Mouse (Mus musculus) liver, adult (tissue): ENCODE data around the gene 1600002K03Rik.

ENCODE experiments used
- GATA4 ChIP-seq: IDR thresholded peaks from 2 replicates; pipeline ENCODE4 v1.6.1; 2014; ENCODE audit warnings: mild to moderate bottlenecking, low read length; ENCODE audit not compliant: insufficient replicate concordance

Gene 1600002K03Rik

DNA sequence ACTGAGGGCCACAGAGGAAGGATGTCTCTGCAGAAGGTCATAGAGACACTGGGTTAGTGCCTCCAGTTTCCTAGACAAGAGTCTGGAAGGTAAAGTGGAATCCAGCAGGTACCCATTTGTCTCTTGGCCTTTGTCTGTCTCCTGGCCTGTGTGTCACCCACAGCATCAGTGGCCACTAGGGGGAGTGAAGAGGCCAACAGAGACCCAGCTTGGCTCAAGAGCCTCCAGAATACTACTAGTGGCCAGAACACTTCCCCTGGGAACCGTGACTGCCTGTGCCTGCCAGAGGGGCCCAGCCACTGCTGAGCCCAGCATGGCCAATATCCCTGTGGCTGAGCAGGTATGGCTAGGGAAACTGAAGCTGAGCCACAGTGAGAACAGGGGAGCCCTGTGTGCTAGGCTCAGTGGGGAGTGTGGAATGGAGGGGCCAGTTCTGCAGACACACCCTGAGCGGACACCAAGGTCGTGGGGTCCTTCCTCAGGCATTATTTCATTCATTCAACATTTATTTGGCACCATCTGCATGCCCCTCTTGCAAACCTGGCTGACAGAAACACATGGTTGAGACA is 26.8 kb downstream of the 1600002K03Rik start:
- TF ChIP-seq GATA4: no peak

DNA sequence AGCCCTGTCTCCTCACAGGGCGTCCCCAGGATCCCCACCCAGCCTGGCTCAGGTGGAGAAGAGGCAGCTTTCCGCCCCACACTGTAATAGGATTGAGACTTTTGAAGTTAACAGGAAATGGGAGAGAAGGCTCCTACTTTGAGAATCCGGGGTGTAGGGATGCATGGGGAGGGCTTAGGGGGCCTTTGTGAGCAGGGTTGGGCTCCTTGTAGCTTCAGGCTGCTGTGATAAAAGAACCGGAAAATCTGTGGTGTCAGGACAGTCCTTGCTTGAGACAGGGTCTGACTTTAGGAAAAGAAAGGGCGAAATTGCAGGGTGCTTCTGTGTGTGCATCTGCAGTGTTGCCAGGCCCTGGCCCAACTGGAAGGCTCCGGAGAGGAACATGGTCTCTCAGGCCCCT is 27.7 kb downstream of the 1600002K03Rik start:
- no peak for TF ChIP-seq GATA4

DNA sequence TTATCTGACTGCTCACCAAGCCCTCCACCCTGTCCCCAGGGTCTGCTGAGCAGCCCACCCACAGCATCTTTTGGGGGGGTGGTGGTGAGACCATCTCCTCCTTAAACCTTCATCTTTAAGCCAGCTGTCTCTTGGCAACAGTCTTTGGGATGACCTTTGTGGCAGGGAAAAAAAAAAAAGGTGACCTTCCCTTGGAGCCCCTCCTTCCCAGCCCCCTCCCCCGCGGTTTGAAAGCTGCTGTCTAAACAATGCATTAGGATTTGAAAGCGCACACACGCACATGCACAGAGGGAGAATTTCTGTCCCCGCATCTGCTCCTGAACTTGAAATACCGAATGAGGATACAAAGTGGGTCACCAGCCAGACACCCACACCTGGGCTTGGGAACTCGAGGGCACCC is 31.3 kb downstream of the 1600002K03Rik start:
- TF ChIP-seq GATA4: no peak

DNA sequence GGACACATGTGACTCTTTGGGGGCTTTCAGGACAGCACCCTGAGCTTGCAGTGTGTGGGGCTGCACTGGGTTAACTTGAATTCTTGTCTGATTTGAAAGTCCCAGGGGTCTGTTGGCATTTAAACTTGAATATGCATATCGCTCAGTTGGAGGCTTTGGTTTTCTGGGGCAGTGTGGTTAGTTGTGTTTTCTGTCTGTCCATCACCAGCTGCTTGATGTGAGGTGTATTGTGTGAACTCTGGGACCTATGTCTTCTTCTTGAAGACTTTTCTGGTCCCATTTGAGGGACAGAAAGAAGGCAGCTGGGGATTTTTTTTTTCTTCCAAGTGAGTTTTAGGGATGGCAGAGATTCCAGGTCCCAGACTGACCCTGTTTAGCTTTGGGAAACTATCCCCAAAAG is 34.5 kb downstream of the 1600002K03Rik start:
- TF ChIP-seq GATA4: no peak

DNA sequence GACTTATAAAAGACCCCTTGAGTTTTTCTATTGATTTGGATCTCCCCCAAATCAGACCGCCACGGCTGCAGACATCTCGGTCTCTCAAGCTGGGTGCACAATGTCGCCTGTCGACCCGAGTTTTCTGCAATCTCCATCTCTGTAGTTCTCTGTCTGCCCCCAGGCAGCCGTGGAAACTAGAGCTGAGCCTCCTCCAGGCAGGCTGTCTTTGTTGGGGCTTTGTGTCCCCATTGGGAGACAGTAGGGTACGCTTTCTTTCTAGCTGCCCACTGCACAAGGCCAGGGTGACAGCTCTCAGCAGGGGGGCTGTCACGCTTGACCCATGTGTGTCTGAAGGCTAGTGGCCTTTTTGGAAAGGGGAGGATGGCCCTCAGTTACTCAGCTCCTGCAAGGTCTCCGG is 34.9 kb downstream of the 1600002K03Rik start:
- TF ChIP-seq GATA4: no peak

DNA sequence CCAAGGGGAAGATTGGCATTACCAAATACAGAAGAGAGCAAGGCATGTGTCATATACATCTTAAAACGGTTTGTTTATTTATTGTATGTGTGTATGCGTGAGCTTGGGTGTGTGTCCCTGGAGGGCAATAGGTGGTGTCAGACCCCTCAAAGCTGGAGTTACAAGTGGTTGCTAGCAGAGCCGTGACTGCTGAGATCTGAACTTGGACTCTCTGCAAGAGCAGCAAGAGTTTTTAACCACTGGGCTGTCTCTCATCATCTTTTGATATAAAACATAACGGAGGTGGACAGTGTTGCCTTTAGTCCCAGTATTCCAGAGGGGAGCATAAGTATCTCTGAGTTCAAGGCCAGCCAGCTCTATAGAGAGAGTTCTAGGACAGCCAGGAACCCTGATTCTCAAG is 35.5 kb downstream of the 1600002K03Rik start:
- no peak for TF ChIP-seq GATA4

DNA sequence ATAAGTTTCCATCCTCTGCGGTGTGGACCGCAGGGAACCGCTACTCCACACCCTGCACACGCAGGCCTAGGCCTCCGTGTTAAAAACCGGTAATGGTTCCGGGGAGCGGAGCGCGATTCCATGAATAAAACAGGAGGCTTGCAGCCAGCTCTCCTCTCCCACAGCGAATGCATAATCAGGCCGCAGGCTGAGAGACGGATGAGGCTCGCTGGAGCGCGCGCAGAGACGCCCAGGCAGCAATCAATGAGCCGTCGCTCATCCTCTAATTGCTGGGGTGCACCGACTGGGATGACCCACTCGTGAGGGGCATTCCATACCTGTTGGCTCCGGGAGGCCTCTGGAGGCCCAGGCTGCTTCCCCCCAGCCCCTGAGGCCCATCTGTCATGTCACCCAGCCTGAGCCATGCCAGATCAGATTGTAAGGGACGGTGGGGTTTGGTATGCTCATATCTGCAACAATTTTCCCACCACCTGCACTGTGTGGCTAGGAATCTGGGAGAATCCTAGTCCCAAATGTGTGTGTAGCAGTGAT is 36.2 kb downstream of the 1600002K03Rik start:
- no peak for TF ChIP-seq GATA4

DNA sequence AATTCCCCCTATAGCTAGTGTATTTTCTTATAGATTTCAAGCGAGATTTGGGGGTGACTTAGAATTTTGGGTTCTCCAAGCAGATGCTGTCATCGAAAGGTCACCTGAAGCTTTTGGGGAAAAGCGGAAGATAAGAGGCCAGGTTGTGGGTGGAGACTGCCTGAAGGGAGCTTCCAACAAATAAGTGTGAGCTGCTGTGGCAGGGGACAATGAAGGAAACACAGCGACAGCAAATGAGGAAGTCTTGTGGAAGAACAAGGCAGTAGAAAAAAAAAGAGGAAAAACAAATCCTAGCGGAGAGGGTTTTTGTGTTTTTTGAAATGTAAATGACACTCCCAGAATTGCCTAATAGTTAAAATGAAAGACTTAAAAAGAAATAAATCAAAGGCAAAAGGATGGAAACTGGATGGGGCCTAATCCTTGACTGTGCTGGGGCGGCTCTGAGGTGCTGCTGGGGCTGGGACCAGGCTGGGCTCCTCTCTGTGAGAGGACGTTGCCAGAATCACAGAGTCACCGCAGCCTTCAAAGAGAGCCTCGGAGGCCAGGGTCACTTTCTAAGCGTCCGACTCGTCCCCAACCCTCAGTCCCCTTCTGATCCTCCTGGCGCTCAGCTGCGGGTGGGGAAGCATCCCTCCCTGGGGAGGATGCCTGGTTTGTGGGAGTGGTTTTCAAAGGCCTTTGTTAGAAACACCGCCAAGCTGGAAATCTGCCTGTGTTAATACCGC is 42.5 kb downstream of the 1600002K03Rik start:
- no peak for TF ChIP-seq GATA4

DNA sequence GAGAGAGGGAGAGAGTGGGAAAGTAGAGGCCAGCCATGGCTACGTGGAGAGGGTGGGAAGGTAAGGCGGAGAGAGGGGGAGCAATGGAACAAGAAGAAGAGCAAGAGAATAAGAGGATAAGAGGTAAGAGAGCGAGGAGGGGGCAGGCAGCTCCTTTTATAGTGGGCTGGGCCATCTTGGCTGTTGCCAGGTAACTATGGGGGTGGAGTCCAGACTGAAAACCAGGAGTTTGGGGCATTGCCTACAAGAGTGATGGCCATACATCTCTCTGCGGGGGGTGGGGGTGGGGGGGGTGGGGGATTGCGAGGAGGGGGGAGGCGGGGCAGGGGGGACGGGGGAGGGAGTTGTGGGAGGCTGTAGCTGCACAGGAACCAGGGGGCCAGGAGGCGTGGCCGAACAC is 47.9 kb downstream of the 1600002K03Rik start:
- no peak for TF ChIP-seq GATA4
